Mouse (Mus musculus): ENCODE results near the gene Samhd1. TPM values are rescaled to one million over a fixed set of nuclear protein-coding genes. Genes with fewer than 3 reads are reported as not detected.

Gene Samhd1
- polyA plus RNA-seq, 1 experiment from 2014 or later = 18.0 TPM

- Histone ChIP-seq H3K4me3 (no peak overlapping the region), H3K36me3 (peaks cover 24% of the 10 kb centered on the region), H3K27ac (ENCODE audit: poor library complexity, severe bottlenecking) (no peak overlapping the region), H3K27me3 (replicated peaks) (no peaks in the 10 kb centered on the region), H3K9me3 (replicated peaks) (no peaks in the 10 kb centered on the region), H3K4me1 (replicated peaks) (0 out of 2 replicates have a peak, but pooled peaks cover 3% of the 10 kb centered on the region), H3K4me2 (no peak overlapping the region), H3K9ac (no peak overlapping the region)
- no peak for ATAC-seq (ENCODE audit: insufficient number of reproducible peaks, low FRiP score)
- WGBS = 82% methylated on average over 3 of the region's 3 CpGs
Measured at GRCm38 (mm10) chr2:157127370-157127769, 7.7 kb downstream of the Samhd1 start.

DNA sequence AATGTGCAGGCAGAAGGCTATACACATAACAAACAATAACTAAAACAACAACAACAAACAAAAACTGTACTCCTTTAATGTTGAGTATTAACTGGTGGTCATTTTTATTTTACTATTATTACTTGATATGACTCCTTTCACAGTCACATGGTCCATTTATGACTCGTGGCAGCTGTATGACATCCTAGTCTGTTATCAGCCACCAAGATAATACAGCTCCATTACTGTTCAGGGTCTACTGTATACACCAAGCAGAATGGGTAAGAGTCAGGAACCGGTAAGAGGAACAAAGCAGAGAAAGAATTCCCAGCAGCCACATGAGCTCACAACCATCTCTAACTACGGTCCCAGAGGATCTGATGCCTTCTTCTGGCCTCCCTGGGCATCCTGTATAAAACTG, 9.8 kb downstream of the Samhd1 start:
- Histone ChIP-seq H3K4me2 (no peak overlapping the region), H3K36me3 (peaks cover 34% of the 10 kb centered on the region), H3K9me3 (replicated peaks) (no peaks in the 10 kb centered on the region), H3K4me1 (replicated peaks) (0 out of 2 replicates have a peak, but pooled peaks cover 3% of the 10 kb centered on the region), H3K27me3 (replicated peaks) (no peaks in the 10 kb centered on the region), H3K9ac (no peak overlapping the region), H3K27ac (ENCODE audit: poor library complexity, severe bottlenecking) (no peak overlapping the region), H3K4me3 (no peak overlapping the region)
- ATAC-seq (ENCODE audit: insufficient number of reproducible peaks, low FRiP score) = no peak
- WGBS = 68% methylated on average over 3 of the region's 3 CpGs

- Histone ChIP-seq H3K27me3 (replicated peaks) (no peaks in the 10 kb centered on the region), H3K4me2 (no peak overlapping the region), H3K27ac (ENCODE audit: poor library complexity, severe bottlenecking) (no peak overlapping the region), H3K4me3 (no peak overlapping the region), H3K9ac (no peak overlapping the region), H3K4me1 (replicated peaks) (no peaks in the 10 kb centered on the region), H3K36me3 (peaks cover 41% of the 10 kb centered on the region), H3K9me3 (replicated peaks) (no peaks in the 10 kb centered on the region)
- no peak for ATAC-seq (ENCODE audit: insufficient number of reproducible peaks, low FRiP score)
- WGBS = 86% methylated on average over 8 of the region's 8 CpGs
Measured at GRCm38 (mm10) chr2:157121766-157122165, 13.3 kb downstream of the Samhd1 start.

DNA sequence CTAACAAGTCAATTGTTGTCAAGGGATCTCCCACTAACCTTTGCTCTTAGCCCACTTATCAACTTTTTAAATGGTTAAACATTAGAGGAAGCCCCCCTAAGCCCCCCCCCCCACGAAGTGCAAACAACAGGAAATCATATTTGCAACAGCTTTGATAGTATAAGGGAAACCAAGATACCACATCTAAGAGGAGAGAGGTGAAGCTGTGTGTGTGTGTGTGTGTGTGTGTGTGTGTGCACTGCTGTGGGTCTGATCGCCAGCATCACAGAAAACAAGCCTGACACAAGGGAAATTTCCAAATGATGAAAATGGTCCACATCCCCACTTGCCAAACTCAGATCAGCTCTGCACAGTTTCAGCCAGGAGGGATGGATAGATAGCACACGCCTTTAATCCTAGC, 16.0 kb downstream of the Samhd1 start:
- no peaks in the 10 kb centered on the region for H3K4me1 ChIP-seq (replicated peaks)
- H3K4me2 ChIP-seq = no peak overlapping the region
- H3K4me3 ChIP-seq = no peak overlapping the region
- H3K27ac ChIP-seq (ENCODE audit: poor library complexity, severe bottlenecking) = no peak overlapping the region
- 68% methylated on average over 3 of the region's 3 CpGs for WGBS
- H3K9me3 ChIP-seq (replicated peaks) = no peaks in the 10 kb centered on the region
- no peaks in the 10 kb centered on the region for H3K27me3 ChIP-seq (replicated peaks)
- peaks cover 48% of the 10 kb centered on the region for H3K36me3 ChIP-seq
- no peak overlapping the region for H3K9ac ChIP-seq
- no peak for ATAC-seq (ENCODE audit: insufficient number of reproducible peaks, low FRiP score)

GRCm38 (mm10) chr2:157118556-157118955, 16.5 kb downstream of the Samhd1 start:
- Histone ChIP-seq H3K4me2 (no peak overlapping the region), H3K4me1 (replicated peaks) (no peaks in the 10 kb centered on the region), H3K27me3 (replicated peaks) (no peaks in the 10 kb centered on the region), H3K27ac (ENCODE audit: poor library complexity, severe bottlenecking) (no peak overlapping the region), H3K36me3 (peaks cover 53% of the 10 kb centered on the region), H3K9me3 (replicated peaks) (no peaks in the 10 kb centered on the region), H3K9ac (no peak overlapping the region), H3K4me3 (no peak overlapping the region)
- WGBS = 80% methylated on average over 4 of the region's 4 CpGs
- no peak for ATAC-seq (ENCODE audit: insufficient number of reproducible peaks, low FRiP score)

GRCm38 (mm10) chr2:157116964-157117363, 18.1 kb downstream of the Samhd1 start:
- peaks cover 61% of the 10 kb centered on the region for H3K36me3 ChIP-seq
- 17% methylated on average over 3 of the region's 3 CpGs for WGBS
- no peaks in the 10 kb centered on the region for H3K4me1 ChIP-seq (replicated peaks)
- H3K9me3 ChIP-seq (replicated peaks) = no peaks in the 10 kb centered on the region
- no peak overlapping the region for H3K9ac ChIP-seq
- ATAC-seq (ENCODE audit: insufficient number of reproducible peaks, low FRiP score) = no peak
- no peak overlapping the region for H3K4me3 ChIP-seq
- H3K27ac ChIP-seq (ENCODE audit: poor library complexity, severe bottlenecking) = no peak overlapping the region
- H3K4me2 ChIP-seq = no peak overlapping the region
- H3K27me3 ChIP-seq (replicated peaks) = no peaks in the 10 kb centered on the region

- Histone ChIP-seq H3K27ac (ENCODE audit: poor library complexity, severe bottlenecking) (no peak overlapping the region), H3K27me3 (replicated peaks) (no peaks in the 10 kb centered on the region), H3K36me3 (peaks cover 77% of the 10 kb centered on the region), H3K4me1 (replicated peaks) (no peaks in the 10 kb centered on the region), H3K9ac (no peak overlapping the region), H3K4me2 (no peak overlapping the region), H3K9me3 (replicated peaks) (no peaks in the 10 kb centered on the region), H3K4me3 (no peak overlapping the region)
- no peak for ATAC-seq (ENCODE audit: insufficient number of reproducible peaks, low FRiP score)
- WGBS = 88% methylated on average over 4 of the region's 4 CpGs
Measured at GRCm38 (mm10) chr2:157108236-157108635, 26.8 kb downstream of the Samhd1 start.

DNA sequence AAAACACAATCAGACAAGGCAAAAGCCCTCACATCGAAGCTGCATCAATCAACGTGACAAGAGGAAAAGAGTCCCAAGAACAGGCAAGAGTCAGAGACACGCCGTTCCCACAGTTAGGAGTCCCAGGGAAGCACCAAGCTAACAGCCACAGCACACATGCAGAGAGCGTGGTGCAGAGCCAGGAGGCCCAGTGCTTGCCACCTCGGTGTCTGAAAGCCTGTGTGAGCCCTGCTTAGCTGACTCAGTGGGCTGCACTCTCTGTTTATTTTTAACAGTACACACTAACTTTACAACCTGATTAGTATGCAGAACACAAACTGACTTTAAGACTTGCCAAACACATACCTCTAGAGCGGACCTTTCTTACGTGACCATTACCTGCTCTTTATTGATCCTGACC, 30.6 kb downstream of the Samhd1 start:
- no peak overlapping the region for H3K9ac ChIP-seq

DNA sequence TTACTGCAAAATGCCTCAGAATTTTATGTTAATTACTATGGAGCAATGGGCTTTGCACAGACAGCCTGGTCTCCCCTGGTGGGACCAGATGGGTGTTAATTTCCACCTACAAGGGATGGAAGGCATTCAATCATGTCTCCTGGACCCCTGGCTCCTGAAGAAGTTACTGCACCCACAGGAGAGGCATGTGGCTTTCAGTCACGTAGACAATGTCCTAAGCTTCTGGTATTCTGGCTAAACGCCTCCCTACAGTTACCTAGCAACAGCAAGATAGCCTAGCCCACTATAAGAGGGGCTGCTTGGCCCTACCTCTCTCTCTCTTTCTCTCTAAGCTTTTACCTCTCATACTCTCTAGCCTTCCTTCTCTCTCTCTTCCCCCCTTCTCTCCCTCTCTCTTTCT, 32.8 kb downstream of the Samhd1 start:
- 62% methylated on average over 2 of the region's 2 CpGs for WGBS
- H3K4me1 ChIP-seq (replicated peaks) = peaks cover 10% of the 10 kb centered on the region
- H3K27ac ChIP-seq (ENCODE audit: poor library complexity, severe bottlenecking) = no peak overlapping the region
- H3K27me3 ChIP-seq (replicated peaks) = no peaks in the 10 kb centered on the region
- no peak overlapping the region for H3K4me3 ChIP-seq
- ATAC-seq (ENCODE audit: insufficient number of reproducible peaks, low FRiP score) = no peak
- H3K9me3 ChIP-seq (replicated peaks) = 0 out of 2 replicates have a peak, but pooled peaks cover 3% of the 10 kb centered on the region
- no peak overlapping the region for H3K4me2 ChIP-seq
- peaks cover 69% of the 10 kb centered on the region for H3K36me3 ChIP-seq
- no peak overlapping the region for H3K9ac ChIP-seq

More for the DNA sequence above, 30.6 kb downstream of the Samhd1 start:
- Histone ChIP-seq H3K36me3 (peaks cover 76% of the 10 kb centered on the region), H3K9me3 (replicated peaks) (0 out of 2 replicates have a peak, but pooled peaks cover 3% of the 10 kb centered on the region), H3K4me1 (replicated peaks) (peaks cover 5% of the 10 kb centered on the region), H3K27ac (ENCODE audit: poor library complexity, severe bottlenecking) (no peak overlapping the region), H3K27me3 (replicated peaks) (no peaks in the 10 kb centered on the region), H3K4me2 (no peak overlapping the region), H3K4me3 (no peak overlapping the region)
- ATAC-seq (ENCODE audit: insufficient number of reproducible peaks, low FRiP score) = no peak
- 81% methylated on average over 8 of the region's 8 CpGs for WGBS

DNA sequence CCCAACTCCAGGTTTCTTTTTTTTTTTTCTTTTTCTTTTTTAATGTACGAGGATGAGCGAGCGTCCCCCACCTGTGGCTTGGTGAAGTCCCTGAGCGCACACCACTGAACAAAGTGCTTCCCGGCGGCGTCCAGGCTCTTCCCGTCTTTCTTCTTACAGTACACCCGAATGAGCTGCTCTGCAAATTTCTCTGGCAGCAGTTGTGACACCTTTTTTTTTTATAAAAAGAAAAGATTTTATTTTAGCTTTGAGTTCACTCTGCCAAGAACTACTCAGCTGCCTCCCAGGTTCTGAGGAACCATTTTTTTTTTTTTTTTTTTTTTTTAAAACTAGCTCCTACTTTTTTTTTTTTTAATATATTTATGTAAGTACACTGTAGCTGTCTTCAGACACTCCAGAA, 33.4 kb downstream of the Samhd1 start:
- Histone ChIP-seq H3K36me3 (peaks cover 64% of the 10 kb centered on the region), H3K4me2 (no peak overlapping the region), H3K9me3 (replicated peaks) (0 out of 2 replicates have a peak, but pooled peaks cover 3% of the 10 kb centered on the region), H3K27ac (ENCODE audit: poor library complexity, severe bottlenecking) (no peak overlapping the region), H3K4me3 (no peak overlapping the region), H3K9ac (no peak overlapping the region), H3K27me3 (replicated peaks) (no peaks in the 10 kb centered on the region), H3K4me1 (replicated peaks) (peaks cover 10% of the 10 kb centered on the region)
- 98% methylated on average over 9 of the region's 9 CpGs for WGBS
- ATAC-seq (ENCODE audit: insufficient number of reproducible peaks, low FRiP score) = no peak

DNA sequence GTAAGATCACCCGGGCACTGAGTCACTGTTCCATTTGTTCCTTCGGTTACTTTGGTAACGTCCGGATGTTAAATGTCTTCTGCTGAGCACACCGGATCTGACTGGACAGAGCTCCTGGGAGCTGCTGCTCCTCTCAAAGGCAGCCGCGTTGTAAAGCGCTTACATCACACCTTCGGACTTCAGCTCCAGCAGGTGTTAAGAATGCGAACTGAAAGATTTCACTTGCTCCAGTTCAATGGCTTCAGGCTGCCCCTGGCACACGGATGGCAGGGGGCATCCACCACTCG, 34.8 kb downstream of the Samhd1 start:
- Histone ChIP-seq H3K9me3 (replicated peaks) (0 out of 2 replicates have a peak, but pooled peaks cover 3% of the 10 kb centered on the region), H3K36me3 (peaks cover 54% of the 10 kb centered on the region), H3K4me1 (replicated peaks) (peaks cover 10% of the 10 kb centered on the region), H3K4me2 (no peak overlapping the region), H3K4me3 (no peak overlapping the region), H3K27ac (ENCODE audit: poor library complexity, severe bottlenecking) (peak overlapping the region; percentile 33; the same call in 1 of the 2 replicates), H3K27me3 (replicated peaks) (no peaks in the 10 kb centered on the region), H3K9ac (no peak overlapping the region)
- no peak for ATAC-seq (ENCODE audit: insufficient number of reproducible peaks, low FRiP score)
- WGBS = 69% methylated on average over 12 of the region's 12 CpGs

DNA sequence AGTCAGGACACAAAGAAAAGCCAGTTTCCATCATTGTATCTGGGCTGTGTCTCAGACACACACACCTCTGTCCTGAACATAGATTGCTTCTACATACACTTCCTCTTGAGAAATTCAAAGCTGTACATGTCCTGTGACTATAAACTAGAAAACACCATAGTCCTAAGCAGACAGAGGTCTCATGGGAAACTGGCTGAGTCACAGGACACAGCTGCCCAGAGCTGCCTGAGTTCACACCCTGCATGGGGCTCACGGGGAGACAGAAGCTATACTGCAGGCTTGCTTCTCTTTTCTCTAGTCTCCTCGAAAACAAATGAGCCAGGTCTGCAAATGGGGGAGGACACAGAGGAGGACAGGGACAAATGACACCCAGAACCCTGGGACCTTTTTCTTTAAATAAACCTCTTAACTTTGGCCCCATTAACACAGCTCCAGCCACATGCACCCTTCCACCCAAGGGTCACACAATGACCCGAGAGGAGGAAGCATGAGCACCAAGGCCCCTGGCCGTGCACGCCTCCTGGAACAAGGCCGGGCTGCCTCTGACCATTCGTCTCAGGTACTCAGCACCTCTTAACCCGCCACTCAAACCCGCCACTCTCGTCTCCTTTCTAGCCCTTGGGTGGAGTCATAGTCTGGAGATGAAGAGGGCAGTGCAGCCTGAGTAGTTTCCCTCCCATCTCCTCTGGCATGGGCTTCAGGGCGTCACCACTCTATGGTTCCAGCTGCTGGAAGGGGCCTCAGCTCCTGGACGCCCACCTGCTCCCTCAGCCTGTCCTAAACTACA, 35.3 kb downstream of the Samhd1 start:
- 72% methylated on average over 10 of the region's 12 CpGs for WGBS
- Histone ChIP-seq H3K9me3 (replicated peaks) (0 out of 2 replicates have a peak, but pooled peaks cover 3% of the 10 kb centered on the region), H3K36me3 (peaks cover 48% of the 10 kb centered on the region), H3K4me1 (replicated peaks) (peaks cover 10% of the 10 kb centered on the region), H3K27ac (ENCODE audit: poor library complexity, severe bottlenecking) (peak overlapping the region; percentile 33; the same call in 1 of the 2 replicates), H3K4me2 (no peak overlapping the region), H3K4me3 (no peak overlapping the region), H3K9ac (no peak overlapping the region), H3K27me3 (replicated peaks) (no peaks in the 10 kb centered on the region)
- no peak for ATAC-seq (ENCODE audit: insufficient number of reproducible peaks, low FRiP score)

Measured in heart, embryonic 12.5 days (tissue).